Mouse (Mus musculus) stomach, embryonic 16.5 days (tissue): ENCODE results near the gene Unc13c. TPM values are rescaled to one million over a fixed set of nuclear protein-coding genes. Genes with fewer than 3 reads are reported as not detected.

Experiments
- ATAC-seq: fragments of 200-750 bp; cut with Nextera tagmentation; 2 replicates; pipeline ENCODE4 v1.8.0; 2017; ENCODE audit warnings: moderate number of reproducible peaks, moderate TSS enrichment; ENCODE audit not compliant: insufficient read depth, low FRiP score
- H3K27ac ChIP-seq: fragments of 300-500 bp; sonication (generic); 2 replicates; pipeline ENCODE4 v1.5.1; 2014; ENCODE audit warnings: low read length
- H3K27me3 ChIP-seq: fragments of 300-500 bp; sonication (generic); 2 replicates; pipeline ENCODE4 v1.6.1; 2014; ENCODE audit warnings: low read length, control low read depth, mixed read lengths; ENCODE audit not compliant: control insufficient read depth, insufficient read depth
- H3K36me3 ChIP-seq: fragments of 300-500 bp; sonication (generic); 2 replicates; pipeline ENCODE4 v1.6.1; 2014; ENCODE audit warnings: low read length; ENCODE audit not compliant: control insufficient read depth, insufficient read depth
- H3K4me1 ChIP-seq: fragments of 300-500 bp; sonication (generic); 2 replicates; pipeline ENCODE4 v1.6.1; 2014; ENCODE audit warnings: low read length, control low read depth, mixed read lengths; ENCODE audit not compliant: control insufficient read depth, insufficient read depth
- H3K4me2 ChIP-seq: fragments of 300-500 bp; sonication (generic); 2 replicates; pipeline ENCODE4 v1.6.1; 2014; ENCODE audit warnings: low read depth, low read length, mixed read lengths
- H3K4me3 ChIP-seq: fragments of 300-500 bp; sonication (generic); replicated peaks from 2 replicates; pipeline ENCODE4 v1.5.1; 2014; ENCODE audit warnings: mild to moderate bottlenecking, low read length
- H3K9ac ChIP-seq: fragments of 300-500 bp; sonication (generic); 2 replicates; pipeline ENCODE4 v1.6.1; 2014; ENCODE audit warnings: low read length
- H3K9me3 ChIP-seq: fragments of 300-500 bp; sonication (generic); replicated peaks from 2 replicates; pipeline ENCODE4 v1.6.1; 2016; ENCODE audit warnings: low read length, control low read depth; ENCODE audit not compliant: control insufficient read depth
- WGBS: fragments of 180-500 bp; shearing (Covaris S2); extraction: QIAGEN DNeasy Blood & Tissue Kit; methylation state at CpG from one replicate; pipeline ENCODE4 v1.1.7; 2014; 5-methylcytosine and 5-hydroxymethylcytosine counted together
- polyA plus RNA-seq: library from polyadenylated mRNA; unstranded; fragments of >200 nt; fragmentation: Nextera tagmentation; extraction: Ambion mirVana; gene quantifications from 2 replicates; pipeline ENCODE4 v1.2.1, GENCODE M21; 2015

The Unc13c gene
- polyA plus RNA-seq, 1 experiment from 2014 or later, result 0.89 TPM

GRCm38 (mm10) chr9:73806681-73807080 lies 162.1 kb downstream of the Unc13c start:
- no peaks in the 10 kb centered on the region for H3K27me3 ChIP-seq
- H3K9me3 ChIP-seq, result no peaks in the 10 kb centered on the region
- no peak overlapping the region for H3K27ac ChIP-seq
- no peak for ATAC-seq
- no peaks in the 10 kb centered on the region for H3K4me1 ChIP-seq
- no peak overlapping the region for H3K9ac ChIP-seq
- no peak overlapping the region for H3K4me2 ChIP-seq
- H3K4me3 ChIP-seq, result no peak overlapping the region
- H3K36me3 ChIP-seq, result no peaks in the 10 kb centered on the region
- 74% methylated on average over 4 of the region's 4 CpGs for WGBS

GRCm38 (mm10) chr9:73774616-73775015 lies 194.2 kb downstream of the Unc13c start:
- H3K27me3 ChIP-seq, result no peaks in the 10 kb centered on the region
- ATAC-seq, result no peak
- no peaks in the 10 kb centered on the region for H3K9me3 ChIP-seq
- no peaks in the 10 kb centered on the region for H3K36me3 ChIP-seq
- no peak overlapping the region for H3K4me2 ChIP-seq
- no peak overlapping the region for H3K9ac ChIP-seq
- WGBS, result 66% methylated on average over 4 of the region's 4 CpGs
- H3K4me1 ChIP-seq, result no peaks in the 10 kb centered on the region
- no peak overlapping the region for H3K27ac ChIP-seq
- no peak overlapping the region for H3K4me3 ChIP-seq

GRCm38 (mm10) chr9:73755185-73755584 lies 213.6 kb downstream of the Unc13c start:
- no peak for ATAC-seq
- no peak overlapping the region for H3K27ac ChIP-seq
- no peak overlapping the region for H3K9ac ChIP-seq
- no peaks in the 10 kb centered on the region for H3K9me3 ChIP-seq
- no peaks in the 10 kb centered on the region for H3K36me3 ChIP-seq
- H3K4me2 ChIP-seq, result no peak overlapping the region
- 0 out of 2 replicates have a peak, but pooled peaks cover 3% of the 10 kb centered on the region for H3K4me1 ChIP-seq
- 76% methylated on average over 2 of the region's 2 CpGs for WGBS
- no peak overlapping the region for H3K4me3 ChIP-seq
- no peaks in the 10 kb centered on the region for H3K27me3 ChIP-seq

DNA sequence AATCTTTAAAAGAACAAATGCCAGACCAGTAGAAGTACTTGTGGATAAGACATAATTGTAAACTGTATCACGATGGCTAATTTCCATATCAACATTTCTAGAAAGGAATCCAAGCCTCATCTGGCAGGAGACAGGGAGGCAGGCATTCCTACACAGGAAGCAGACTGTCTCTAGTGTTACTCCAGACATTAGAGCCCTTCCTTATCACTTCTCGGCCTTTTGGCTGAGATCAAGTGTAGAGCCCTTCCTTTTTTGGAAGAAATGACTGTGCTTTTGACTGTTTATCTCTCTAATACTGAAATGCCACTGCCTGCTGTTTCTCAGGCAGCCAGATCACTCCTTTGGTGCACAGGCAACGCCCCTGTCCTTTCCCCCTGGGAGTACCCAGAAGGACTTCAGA lies 215.3 kb downstream of the Unc13c start:
- Histone ChIP-seq H3K27ac (no peak overlapping the region), H3K9me3 (no peaks in the 10 kb centered on the region), H3K4me2 (no peak overlapping the region), H3K4me3 (no peak overlapping the region), H3K9ac (no peak overlapping the region), H3K36me3 (no peaks in the 10 kb centered on the region), H3K4me1 (0 out of 2 replicates have a peak, but pooled peaks cover 3% of the 10 kb centered on the region), H3K27me3 (no peaks in the 10 kb centered on the region)
- 27% methylated on average over 3 of the region's 3 CpGs for WGBS
- no peak for ATAC-seq

DNA sequence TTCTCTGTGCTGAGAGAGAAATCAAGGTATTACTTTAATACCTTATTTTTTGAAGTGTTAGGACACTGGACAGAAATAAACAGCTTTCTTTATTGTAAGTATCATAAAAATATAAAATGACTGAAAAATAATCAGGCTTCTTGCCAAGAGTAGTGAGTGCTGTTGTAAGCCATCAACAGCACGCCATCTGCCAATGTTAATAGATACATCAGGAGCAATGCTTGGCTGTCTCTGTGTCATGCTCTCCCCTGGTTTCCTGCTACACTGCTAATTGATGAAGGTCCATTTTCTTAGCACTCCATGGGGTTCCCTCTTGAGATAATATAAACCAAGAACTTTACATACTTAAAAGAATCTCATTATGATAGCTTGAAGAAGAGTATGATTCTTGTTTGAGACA lies 217.4 kb downstream of the Unc13c start:
- no peak for ATAC-seq
- WGBS, result 65% methylated on average over 1 of the region's 1 CpGs
- no peak overlapping the region for H3K27ac ChIP-seq

DNA sequence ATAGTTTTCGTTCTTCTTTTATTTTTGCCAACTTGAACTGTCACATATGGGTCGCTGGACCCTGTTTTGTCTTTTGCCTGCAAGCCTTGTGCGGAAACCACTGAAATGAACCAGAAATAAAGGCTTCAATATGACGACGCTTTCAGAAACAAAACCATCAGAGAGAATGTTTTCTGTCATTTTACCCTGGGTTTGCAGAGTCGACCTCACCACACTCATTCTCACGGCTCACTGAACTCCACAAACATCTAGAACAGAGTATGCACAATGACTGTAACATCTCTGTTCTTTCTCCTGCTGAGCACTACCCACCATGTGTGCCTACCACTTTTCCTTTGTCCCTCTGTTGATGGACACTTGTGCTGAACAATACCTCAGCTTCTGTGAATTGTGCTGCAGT lies 234.3 kb downstream of the Unc13c start:
- no peak for ATAC-seq
- WGBS, result 77% methylated on average over 7 of the region's 7 CpGs

More for the DNA sequence above, 217.4 kb downstream of the Unc13c start:
- Histone ChIP-seq H3K36me3 (no peaks in the 10 kb centered on the region), H3K9me3 (no peaks in the 10 kb centered on the region), H3K4me2 (no peak overlapping the region), H3K4me1 (0 out of 2 replicates have a peak, but pooled peaks cover 3% of the 10 kb centered on the region), H3K4me3 (no peak overlapping the region), H3K9ac (no peak overlapping the region), H3K27me3 (no peaks in the 10 kb centered on the region)

DNA sequence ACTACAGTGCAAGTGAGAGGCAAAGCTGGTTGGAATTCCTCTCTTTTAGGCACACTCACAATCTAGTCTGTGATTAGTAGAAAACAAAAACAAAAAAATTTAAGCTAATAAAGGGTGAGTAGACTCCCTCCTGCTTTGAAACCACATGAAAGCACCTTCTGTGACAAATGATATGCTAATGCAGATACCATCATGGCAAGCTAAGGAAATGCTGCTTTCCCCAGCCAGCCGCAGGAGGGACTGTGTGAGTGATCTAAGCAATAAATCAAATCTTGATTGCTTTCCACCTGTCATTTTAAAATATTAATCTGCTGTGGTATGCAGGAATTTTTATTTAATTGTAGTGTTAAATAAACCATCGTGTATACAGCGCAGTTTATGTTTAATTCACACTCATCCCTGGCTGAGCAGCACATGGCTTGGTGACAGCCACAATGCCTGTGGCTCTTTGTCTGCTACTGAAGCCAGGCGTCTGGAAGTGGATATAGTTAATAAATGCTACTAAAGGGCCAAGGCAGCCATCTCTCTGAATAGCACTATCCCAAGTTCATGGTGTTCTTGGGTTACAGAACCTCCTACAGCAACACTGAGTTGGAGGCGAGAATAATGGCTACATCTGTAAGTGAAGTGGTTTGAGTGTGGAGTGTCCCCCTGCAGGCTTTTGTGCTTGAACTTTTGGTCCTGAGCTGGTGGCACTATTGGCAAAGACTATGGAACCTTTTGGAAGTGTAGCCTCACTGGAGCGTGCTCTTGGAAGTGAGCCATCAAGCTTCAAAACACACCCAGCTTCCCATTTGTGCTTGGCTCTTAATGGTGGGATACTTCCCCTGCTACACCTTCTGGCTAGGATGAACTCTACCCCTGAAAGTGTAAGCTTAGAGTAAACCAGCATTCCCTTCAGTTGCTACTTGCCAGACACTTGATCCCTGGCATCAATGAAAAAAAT lies 242.8 kb downstream of the Unc13c start:
- Histone ChIP-seq H3K27ac (no peak overlapping the region), H3K27me3 (no peaks in the 10 kb centered on the region), H3K4me2 (no peak overlapping the region), H3K4me3 (no peak overlapping the region), H3K36me3 (no peaks in the 10 kb centered on the region), H3K4me1 (no peaks in the 10 kb centered on the region), H3K9me3 (no peaks in the 10 kb centered on the region), H3K9ac (no peak overlapping the region)
- WGBS, result 66% methylated on average over 6 of the region's 6 CpGs
- ATAC-seq, result no peak

More for the DNA sequence above, 234.3 kb downstream of the Unc13c start:
- Histone ChIP-seq H3K27me3 (no peaks in the 10 kb centered on the region), H3K9me3 (no peaks in the 10 kb centered on the region), H3K9ac (no peak overlapping the region), H3K4me3 (no peak overlapping the region), H3K27ac (no peak overlapping the region), H3K36me3 (no peaks in the 10 kb centered on the region), H3K4me2 (no peak overlapping the region), H3K4me1 (no peaks in the 10 kb centered on the region)

- no peaks in the 10 kb centered on the region for H3K36me3 ChIP-seq
- H3K9me3 ChIP-seq, result no peaks in the 10 kb centered on the region
- H3K9ac ChIP-seq, result no peak overlapping the region
- H3K27ac ChIP-seq, result no peak overlapping the region
- H3K4me2 ChIP-seq, result no peak overlapping the region
- 78% methylated on average over 4 of the region's 4 CpGs for WGBS
- no peak overlapping the region for H3K4me3 ChIP-seq
- ATAC-seq, result no peak
- H3K27me3 ChIP-seq, result no peaks in the 10 kb centered on the region
- H3K4me1 ChIP-seq, result no peaks in the 10 kb centered on the region
These were observed 244.0 kb downstream of the Unc13c start for GRCm38 (mm10) chr9:73724776-73725175.

- H3K4me1 ChIP-seq, result no peaks in the 10 kb centered on the region
- H3K9ac ChIP-seq, result no peak overlapping the region
- H3K27me3 ChIP-seq, result no peaks in the 10 kb centered on the region
- no peaks in the 10 kb centered on the region for H3K9me3 ChIP-seq
- H3K4me3 ChIP-seq, result no peak overlapping the region
- ATAC-seq, result no peak
- no peak overlapping the region for H3K27ac ChIP-seq
- no peaks in the 10 kb centered on the region for H3K36me3 ChIP-seq
- H3K4me2 ChIP-seq, result no peak overlapping the region
- 67% methylated on average over 4 of the region's 4 CpGs for WGBS
These were observed 255.3 kb downstream of the Unc13c start for GRCm38 (mm10) chr9:73713508-73713907.
